In the genomic region with DNA sequence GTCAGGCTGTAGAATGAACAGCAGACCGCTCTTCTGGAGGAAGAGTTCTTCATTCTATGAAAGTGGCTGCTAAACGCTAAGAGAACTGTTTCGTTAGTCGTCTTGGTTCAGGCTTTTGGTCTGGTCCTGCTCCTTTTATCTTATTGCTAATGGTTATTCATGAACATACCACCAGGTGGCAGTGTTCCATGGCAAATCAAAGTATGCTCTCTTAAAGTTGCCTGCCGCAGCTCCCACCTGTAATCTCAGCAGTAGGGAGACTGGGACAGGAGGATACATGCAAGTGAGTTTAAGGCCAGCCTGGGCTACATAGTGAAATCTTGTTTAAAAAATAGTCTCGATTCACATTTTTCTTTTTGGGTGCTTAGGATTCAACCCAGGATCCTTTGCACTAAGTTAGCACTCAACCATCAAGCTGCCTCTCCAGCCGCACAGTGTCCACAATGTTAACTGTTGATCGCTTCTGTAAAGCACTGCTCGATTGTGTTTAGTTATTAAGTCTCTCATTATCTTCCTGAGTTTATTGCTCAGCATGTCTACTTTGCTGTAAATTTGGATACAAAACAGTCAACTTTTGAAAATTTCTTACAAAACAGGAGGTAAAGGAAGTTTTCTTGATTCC, we compare ENCODE assay signal across 8 mouse cellular contexts. TPM values are rescaled to one million over a fixed set of nuclear protein-coding genes. Genes with fewer than 3 reads are reported as not detected.
A peak's percentile ranks its signal among the peaks of the same experiment; 100 is the strongest.
DNase-seq lines count a peak whose midpoint lies in the region; ATAC-seq lines count a peak whose summit lies in the region.

No protein-coding gene starts in this region.

- DNase-seq in heart, adult 18-20 months, result peak; percentile 29 to 73
- DNase-seq in heart, postnatal 25 days (ENCODE audit: low spot score), result no peak
- peak; percentile 83 for DNase-seq in embryo, embryonic 10 days (ENCODE audit: low spot score)
- DNase-seq in heart, postnatal 36 days, result peak; percentile 30 to 39
- DNase-seq in layer of hippocampus, adult 9-10 months (ENCODE audit: low spot score), result peak; percentile 70
- peak; percentile 73 for DNase-seq in mesoderm, embryonic 11.5 days (ENCODE audit: low read depth, low spot score)
- peak; percentile 11 to 43 for DNase-seq in spleen, postnatal 10 days (ENCODE audit: low spot score in 2 of 2)

- peak; percentile 73 for ATAC-seq in activated CD4-positive, CD25-positive, alpha-beta regulatory T cell, adult 4 months

- intact Hi-C loops in heart, postnatal 25 days (cut with DNase I), result loop anchor here (2.0 kb wide), 1 partner anchor 144 kb away; no protein-coding TSS in a partner anchor
- intact Hi-C loops in heart, postnatal 36 days (cut with DNase I), result loop anchor here (2.0 kb wide), 1 partner anchor 144 kb away; no protein-coding TSS in a partner anchor

RNA-seq across cellular contexts. Expression of a gene that starts 35.6 kb away (rescaled TPM):
- total RNA-seq in heart, adult 18-20 months (2021), result 100 to 1,000 TPM; 616 to 630 TPM
- 100 to 1,000 TPM; 492 to 526 TPM for total RNA-seq in heart, postnatal 25 days (2021)
- polyA plus RNA-seq in activated CD4-positive, CD25-positive, alpha-beta regulatory T cell, adult 4 months (2017; shearing (Covaris generic)), result 10 to 100 TPM; 31.7 to 39.6 TPM
- total RNA-seq in heart, postnatal 36 days (2021), result 100 to 1,000 TPM; 564 to 620 TPM

RNA-seq across cellular contexts. Expression of a gene that starts 36.0 kb away (rescaled TPM):
- 1 to 10 TPM; 1.6 to 1.8 TPM for total RNA-seq in heart, adult 18-20 months (2021)
- 1 to 10 TPM; 1.7 TPM for total RNA-seq in heart, postnatal 25 days (2021)
- 10 to 100 TPM; 14.6 to 17.4 TPM for polyA plus RNA-seq in activated CD4-positive, CD25-positive, alpha-beta regulatory T cell, adult 4 months (2017; shearing (Covaris generic))
- 1 to 10 TPM; 2.2 to 2.6 TPM for total RNA-seq in heart, postnatal 36 days (2021)
